Mouse (Mus musculus) ES-E14 (cell line): ENCODE data around the gene Meltf.

ENCODE experiments used
- CHD2 ChIP-seq: IDR thresholded peaks from 2 replicates; pipeline ENCODE4 v1.6.1; 2014; ENCODE audit warnings: mild to moderate bottlenecking, low read depth, low read length, inconsistent platforms
- HCFC1 ChIP-seq: IDR thresholded peaks from 2 replicates; pipeline ENCODE4 v1.6.1; 2012; ENCODE audit warnings: low read length, inconsistent platforms, borderline replicate concordance; ENCODE audit not compliant: insufficient read depth
- MAFK ChIP-seq: IDR thresholded peaks from 2 replicates; pipeline ENCODE4 v1.6.1; 2014; ENCODE audit warnings: mild to moderate bottlenecking, low read depth, low read length, inconsistent platforms; ENCODE audit not compliant: insufficient read depth
- ZC3H11A ChIP-seq: IDR thresholded peaks from 2 replicates; pipeline ENCODE4 v1.6.1; 2012; ENCODE audit warnings: low read depth, mild to moderate bottlenecking, inconsistent platforms, low read length, borderline replicate concordance
- ZNF384 ChIP-seq: IDR thresholded peaks from 2 replicates; pipeline ENCODE4 v1.6.1; 2012; ENCODE audit warnings: low read depth, low read length, inconsistent platforms

GRCm38 (mm10) chr16:31883302-31883701 lies 4.7 kb downstream of the Meltf start:
- TF ChIP-seq ZNF384 = no peak
- no peak for TF ChIP-seq MAFK
- no peak for TF ChIP-seq CHD2
- no peak for TF ChIP-seq ZC3H11A
- no peak for TF ChIP-seq HCFC1
